Mouse (Mus musculus): ENCODE measurements at regions not wholly inside any gene's neighbourhood (a gene's known extent, or its start where the extent isn't known, plus 50 kb on each side); places are given as distances from the start of the nearest gene placed in this dataset.

DNA sequence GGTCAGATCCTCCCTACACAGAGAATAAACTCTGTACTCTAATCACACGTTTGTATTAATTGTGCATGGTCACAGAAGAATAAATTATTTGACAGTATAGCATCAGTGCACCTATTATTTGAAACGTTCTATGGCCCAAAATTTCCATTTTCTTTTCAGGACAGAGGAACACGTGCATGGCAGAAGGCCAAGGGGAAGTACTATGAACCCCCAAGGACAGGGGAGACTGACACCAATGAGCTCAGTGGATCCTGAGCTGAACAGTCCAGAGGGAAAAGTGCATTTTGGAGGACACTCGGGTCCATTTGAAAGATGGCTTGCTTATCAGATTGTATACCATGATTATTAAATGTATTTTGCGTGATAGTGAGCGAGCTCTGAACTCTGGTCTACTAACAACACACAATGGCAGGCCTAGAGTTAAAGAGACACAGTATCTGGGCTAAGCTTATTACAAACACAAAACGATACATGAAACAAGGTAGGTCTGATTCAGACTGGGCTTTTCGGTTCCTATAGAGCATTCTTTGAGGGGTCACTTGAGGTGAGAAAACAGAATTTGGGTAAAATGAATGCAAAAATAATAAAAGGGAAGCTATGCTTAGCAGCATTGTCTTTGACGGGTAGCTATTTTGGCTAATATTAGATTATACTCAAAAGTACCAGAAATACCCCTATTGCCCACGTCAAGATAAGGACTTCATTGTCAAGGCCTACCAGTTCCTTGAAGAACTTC, 1431.7 kb downstream of the Slc22a22 start:
- no peaks in the 10 kb centered on the region for H3K9me3 ChIP-seq (replicated peaks; ENCODE audit: control insufficient read depth, insufficient read depth, low read length, poor library complexity, severe bottlenecking)
- H3K36me3 ChIP-seq (ENCODE audit: control insufficient read depth, insufficient read depth, low read length, poor library complexity, severe bottlenecking): no peaks in the 10 kb centered on the region
- no peak overlapping the region for H3K9ac ChIP-seq (ENCODE audit: low read depth, poor library complexity, severe bottlenecking)
- no peak overlapping the region for H3K4me3 ChIP-seq (ENCODE audit: low read depth, low read length)
- H3K4me1 ChIP-seq (ENCODE audit: control insufficient read depth, insufficient read depth, low read length): no peaks in the 10 kb centered on the region
- no peaks in the 10 kb centered on the region; the same call in 1 of the 2 replicates for H3K27me3 ChIP-seq (ENCODE audit: control insufficient read depth, insufficient read depth, low read length, poor library complexity, severe bottlenecking)
- TF ChIP-seq CTCF (IDR thresholded peaks at IDR 0.05; ENCODE audit: low read depth, low read length): no peak
- no peak for TF ChIP-seq POLR2A (IDR thresholded peaks at IDR 0.05; ENCODE audit: insufficient read depth, low read length)
- TF ChIP-seq EP300 (IDR thresholded peaks at IDR 0.05; ENCODE audit: insufficient read depth, low read depth, low read length): no peak
- H3K27ac ChIP-seq (ENCODE audit: insufficient read depth, low read length): no peak overlapping the region

DNA sequence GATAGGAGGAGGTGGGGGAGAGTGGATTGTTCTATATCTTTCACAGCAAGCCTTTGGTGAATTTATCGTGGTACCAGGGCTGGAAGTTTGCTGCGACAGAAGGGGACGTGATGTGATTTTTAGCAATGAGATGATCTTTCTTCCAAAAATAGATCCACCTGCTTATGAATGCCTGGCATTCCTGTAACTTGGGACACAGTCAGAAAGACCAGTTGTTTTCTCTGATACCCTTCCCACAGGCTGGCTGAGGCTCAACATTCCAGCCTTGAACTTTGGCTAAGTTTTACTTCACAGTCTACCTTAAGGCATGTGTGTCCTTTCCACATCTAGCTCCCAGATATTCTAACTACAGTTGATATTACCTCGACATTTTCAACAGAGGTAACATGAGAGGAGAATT, 1434.1 kb downstream of the Slc22a22 start:
- Histone ChIP-seq H3K36me3 (ENCODE audit: control insufficient read depth, insufficient read depth, low read length, poor library complexity, severe bottlenecking) (no peaks in the 10 kb centered on the region), H3K27ac (ENCODE audit: insufficient read depth, low read length) (no peak overlapping the region)
- no peak for TF ChIP-seq CTCF (IDR thresholded peaks at IDR 0.05; ENCODE audit: low read depth, low read length)
- no peak for TF ChIP-seq EP300 (IDR thresholded peaks at IDR 0.05; ENCODE audit: insufficient read depth, low read depth, low read length)
- TF ChIP-seq POLR2A (IDR thresholded peaks at IDR 0.05; ENCODE audit: insufficient read depth, low read length): no peak

DNA sequence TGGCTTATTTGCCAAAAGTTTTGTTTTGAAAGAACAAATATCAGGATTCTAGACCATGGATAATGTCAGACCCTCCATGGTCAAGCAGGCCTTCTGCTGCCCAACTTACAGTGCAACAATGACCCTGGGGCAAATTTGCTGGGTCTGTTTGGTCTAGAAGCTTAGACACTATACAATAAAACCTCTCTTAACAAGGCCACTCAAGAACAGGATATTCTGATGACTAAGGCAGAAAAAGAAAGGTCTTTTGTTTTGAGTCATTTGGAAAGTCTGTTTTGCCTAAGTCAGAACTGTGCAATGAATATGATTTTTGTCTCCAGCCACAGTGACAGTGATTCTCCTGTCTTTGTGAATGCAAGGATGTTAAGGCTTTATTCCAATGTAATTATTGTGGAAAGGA, 1435.0 kb downstream of the Slc22a22 start:
- TF ChIP-seq CTCF (IDR thresholded peaks at IDR 0.05; ENCODE audit: low read depth, low read length): no peak
- Histone ChIP-seq H3K36me3 (ENCODE audit: control insufficient read depth, insufficient read depth, low read length, poor library complexity, severe bottlenecking) (no peaks in the 10 kb centered on the region), H3K27me3 (ENCODE audit: control insufficient read depth, insufficient read depth, low read length, poor library complexity, severe bottlenecking) (no peaks in the 10 kb centered on the region; the same call in 1 of the 2 replicates), H3K9ac (ENCODE audit: low read depth, poor library complexity, severe bottlenecking) (no peak overlapping the region), H3K4me1 (ENCODE audit: control insufficient read depth, insufficient read depth, low read length) (no peaks in the 10 kb centered on the region), H3K4me3 (ENCODE audit: low read depth, low read length) (no peak overlapping the region), H3K27ac (ENCODE audit: insufficient read depth, low read length) (no peak overlapping the region), H3K9me3 (replicated peaks; ENCODE audit: control insufficient read depth, insufficient read depth, low read length, poor library complexity, severe bottlenecking) (peaks cover 3% of the 10 kb centered on the region; the same call in 1 of the 2 replicates)

More for the DNA sequence above, 1434.1 kb downstream of the Slc22a22 start:
- no peak overlapping the region for H3K9ac ChIP-seq (ENCODE audit: low read depth, poor library complexity, severe bottlenecking)
- H3K4me1 ChIP-seq (ENCODE audit: control insufficient read depth, insufficient read depth, low read length): no peaks in the 10 kb centered on the region
- H3K27me3 ChIP-seq (ENCODE audit: control insufficient read depth, insufficient read depth, low read length, poor library complexity, severe bottlenecking): no peaks in the 10 kb centered on the region; the same call in 1 of the 2 replicates
- H3K9me3 ChIP-seq (replicated peaks; ENCODE audit: control insufficient read depth, insufficient read depth, low read length, poor library complexity, severe bottlenecking): no peaks in the 10 kb centered on the region
- no peak overlapping the region for H3K4me3 ChIP-seq (ENCODE audit: low read depth, low read length)

DNA sequence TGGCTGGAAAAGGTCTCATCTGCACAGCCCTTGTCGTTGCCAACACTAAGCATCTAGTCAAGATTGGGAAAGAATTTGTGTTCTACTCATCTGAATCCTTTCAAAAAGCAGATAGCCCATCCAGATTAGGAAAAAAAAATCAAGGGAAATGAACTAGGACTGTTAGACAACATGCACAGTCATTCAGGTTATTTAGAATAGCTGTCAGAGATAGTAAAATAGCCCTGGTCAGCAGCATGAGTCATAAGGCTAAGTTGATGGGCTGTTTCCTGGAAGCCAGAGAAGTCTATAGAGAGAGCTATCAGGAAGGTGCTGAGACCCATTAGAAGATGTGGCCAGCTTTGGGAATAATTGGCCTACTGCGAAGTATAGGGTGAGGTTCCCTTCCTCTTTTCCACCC, 1447.4 kb downstream of the Slc22a22 start:
- H3K27me3 ChIP-seq (ENCODE audit: control insufficient read depth, insufficient read depth, low read length, poor library complexity, severe bottlenecking): no peaks in the 10 kb centered on the region
- TF ChIP-seq EP300 (IDR thresholded peaks at IDR 0.05; ENCODE audit: insufficient read depth, low read depth, low read length) (no peak), POLR2A (IDR thresholded peaks at IDR 0.05; ENCODE audit: insufficient read depth, low read length) (no peak), CTCF (IDR thresholded peaks at IDR 0.05; ENCODE audit: low read depth, low read length) (no peak)

DNA sequence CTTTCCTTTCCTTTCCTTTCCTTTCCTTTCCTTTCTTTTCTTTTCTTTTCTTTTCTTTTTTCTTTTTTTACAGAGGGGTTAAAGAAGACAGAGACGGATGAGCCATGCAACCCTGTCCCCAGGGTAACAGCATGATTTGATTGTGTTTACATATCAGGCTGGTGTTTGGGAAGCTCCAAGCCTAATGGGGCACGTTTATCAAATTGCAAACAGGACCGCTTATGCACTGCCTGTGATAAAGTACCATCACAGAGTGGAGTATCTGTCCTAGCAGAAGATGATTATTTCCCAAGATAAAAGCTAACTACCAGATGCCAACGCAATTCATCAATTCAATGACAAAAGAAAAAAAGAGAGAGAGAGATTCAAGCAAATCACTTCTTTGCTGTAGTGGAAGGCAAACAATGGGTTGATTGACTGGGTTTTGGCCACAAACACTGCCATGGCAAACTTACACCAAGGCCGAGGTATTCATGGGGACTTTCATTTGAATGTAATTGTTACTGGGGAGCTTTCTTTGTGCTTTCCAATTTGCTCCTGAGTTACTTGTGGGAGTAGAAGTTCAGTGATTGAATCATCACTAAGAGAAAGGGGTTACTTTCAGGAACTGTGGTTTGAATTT, 1450.1 kb downstream of the Slc22a22 start:
- no peak overlapping the region for H3K9ac ChIP-seq (ENCODE audit: low read depth, poor library complexity, severe bottlenecking)
- TF ChIP-seq POLR2A (IDR thresholded peaks at IDR 0.05; ENCODE audit: insufficient read depth, low read length) (no peak), CTCF (IDR thresholded peaks at IDR 0.05; ENCODE audit: low read depth, low read length) (no peak), EP300 (IDR thresholded peaks at IDR 0.05; ENCODE audit: insufficient read depth, low read depth, low read length) (no peak)
- no peaks in the 10 kb centered on the region for H3K9me3 ChIP-seq (replicated peaks; ENCODE audit: control insufficient read depth, insufficient read depth, low read length, poor library complexity, severe bottlenecking)
- no peaks in the 10 kb centered on the region for H3K36me3 ChIP-seq (ENCODE audit: control insufficient read depth, insufficient read depth, low read length, poor library complexity, severe bottlenecking)
- H3K27me3 ChIP-seq (ENCODE audit: control insufficient read depth, insufficient read depth, low read length, poor library complexity, severe bottlenecking): no peaks in the 10 kb centered on the region
- H3K27ac ChIP-seq (ENCODE audit: insufficient read depth, low read length): no peak overlapping the region
- H3K4me3 ChIP-seq (ENCODE audit: low read depth, low read length): no peak overlapping the region
- H3K4me1 ChIP-seq (ENCODE audit: control insufficient read depth, insufficient read depth, low read length): no peaks in the 10 kb centered on the region

More for the DNA sequence above, 1447.4 kb downstream of the Slc22a22 start:
- Histone ChIP-seq H3K9ac (ENCODE audit: low read depth, poor library complexity, severe bottlenecking) (no peak overlapping the region), H3K4me1 (ENCODE audit: control insufficient read depth, insufficient read depth, low read length) (no peaks in the 10 kb centered on the region), H3K4me3 (ENCODE audit: low read depth, low read length) (no peak overlapping the region), H3K36me3 (ENCODE audit: control insufficient read depth, insufficient read depth, low read length, poor library complexity, severe bottlenecking) (no peaks in the 10 kb centered on the region), H3K9me3 (replicated peaks; ENCODE audit: control insufficient read depth, insufficient read depth, low read length, poor library complexity, severe bottlenecking) (no peaks in the 10 kb centered on the region; the same call in 1 of the 2 replicates), H3K27ac (ENCODE audit: insufficient read depth, low read length) (no peak overlapping the region)

DNA sequence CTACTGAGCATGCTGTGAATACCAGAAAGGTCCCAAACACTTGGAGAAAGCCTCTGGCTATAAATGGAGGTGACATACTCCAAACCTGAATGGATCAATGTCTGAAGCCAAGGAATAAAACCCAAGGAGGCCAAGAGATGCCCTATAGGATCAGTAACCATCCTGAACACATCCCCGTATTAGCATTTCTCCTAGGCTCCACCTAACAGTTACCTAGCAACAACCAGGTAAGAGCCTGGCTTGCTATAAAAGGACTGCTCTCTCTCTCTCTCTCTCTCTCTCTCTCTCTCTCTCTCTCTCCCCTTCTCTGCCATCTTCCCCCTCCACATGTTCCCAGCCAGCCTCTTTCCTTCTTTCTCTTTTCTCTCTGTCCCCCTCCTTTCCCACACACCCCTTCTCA, 1452.7 kb downstream of the Slc22a22 start:
- Histone ChIP-seq H3K9me3 (replicated peaks; ENCODE audit: control insufficient read depth, insufficient read depth, low read length, poor library complexity, severe bottlenecking) (no peaks in the 10 kb centered on the region), H3K4me1 (ENCODE audit: control insufficient read depth, insufficient read depth, low read length) (no peaks in the 10 kb centered on the region), H3K36me3 (ENCODE audit: control insufficient read depth, insufficient read depth, low read length, poor library complexity, severe bottlenecking) (no peaks in the 10 kb centered on the region), H3K9ac (ENCODE audit: low read depth, poor library complexity, severe bottlenecking) (no peak overlapping the region), H3K27me3 (ENCODE audit: control insufficient read depth, insufficient read depth, low read length, poor library complexity, severe bottlenecking) (no peaks in the 10 kb centered on the region), H3K27ac (ENCODE audit: insufficient read depth, low read length) (no peak overlapping the region), H3K4me3 (ENCODE audit: low read depth, low read length) (no peak overlapping the region)
- TF ChIP-seq EP300 (IDR thresholded peaks at IDR 0.05; ENCODE audit: insufficient read depth, low read depth, low read length): no peak
- TF ChIP-seq CTCF (IDR thresholded peaks at IDR 0.05; ENCODE audit: low read depth, low read length): no peak
- TF ChIP-seq POLR2A (IDR thresholded peaks at IDR 0.05; ENCODE audit: insufficient read depth, low read length): no peak
